Mouse (Mus musculus) T-helper 17 cell (primary cell): ENCODE data around the gene Arhgef3.

Experiments
- in situ Hi-C, 2 experiments: fragments of 300-600 bp; cut with MboI, MseI; formaldehyde crosslinking; loops; 1 replicate in 1 of 2; 2 replicates in 1 of 2; pipeline ENCODE4 v1.15.1; 2025; ENCODE audit warnings: high pct_unique_total_duplicates in 2 of 2

Arhgef3 gene

GRCm38 (mm10) chr14:27226288-27226687 is 111.6 kb downstream of the Arhgef3 start:
- in situ Hi-C loops, result loop anchor here in 1 of 2 experiments (5.0 kb wide), 1 partner anchor 34 kb away; no protein-coding TSS in a partner anchor

- in situ Hi-C loops, result loop anchor here in 1 of 2 experiments (5.0 kb wide), 1 partner anchor 36 kb away; no protein-coding TSS in a partner anchor
Observed at GRCm38 (mm10) chr14:27228288-27228687, 113.6 kb downstream of the Arhgef3 start.

GRCm38 (mm10) chr14:27228941-27229371 is 114.3 kb downstream of the Arhgef3 start:
- in situ Hi-C loops, result loop anchor here in 1 of 2 experiments (5.0 kb wide), 1 partner anchor 37 kb away; no protein-coding TSS in a partner anchor

GRCm38 (mm10) chr14:27229441-27230147 is 114.9 kb downstream of the Arhgef3 start:
- in situ Hi-C loops, result loop anchor here in 1 of 2 experiments (5.0 to 10.0 kb wide), 3 partner anchors 37 to 1745 kb away; partner anchors contain the start of gene Pde12

GRCm38 (mm10) chr14:27230262-27231022 is 115.7 kb downstream of the Arhgef3 start:
- in situ Hi-C loops, result loop anchor here in 1 of 2 experiments (5.0 to 10.0 kb wide), 2 partner anchors 563 to 1746 kb away; partner anchors contain the start of gene Pde12

GRCm38 (mm10) chr14:27231506-27231905 is 116.8 kb downstream of the Arhgef3 start:
- in situ Hi-C loops, result loop anchor here in 1 of 2 experiments (5.0 to 10.0 kb wide), 2 partner anchors 564 to 1747 kb away; partner anchors contain the start of gene Pde12

- in situ Hi-C loops, result loop anchor here in 1 of 2 experiments (5.0 to 10.0 kb wide), 2 partner anchors 565 to 1747 kb away; partner anchors contain the start of gene Pde12
Observed at GRCm38 (mm10) chr14:27231974-27232780, 117.5 kb downstream of the Arhgef3 start.

- in situ Hi-C loops, result loop anchor here in 1 of 2 experiments (5.0 to 10.0 kb wide), 2 partner anchors 566 to 1748 kb away; partner anchors contain the start of gene Pde12
Observed at GRCm38 (mm10) chr14:27233056-27233455, 118.4 kb downstream of the Arhgef3 start.

- in situ Hi-C loops, result loop anchor here in 1 of 2 experiments (5.0 to 10.0 kb wide), 2 partner anchors 566 to 1749 kb away; partner anchors contain the start of gene Pde12
Observed at GRCm38 (mm10) chr14:27233656-27234055, 119.0 kb downstream of the Arhgef3 start.

- in situ Hi-C loops, result loop anchor here in 1 of 2 experiments (5.0 to 10.0 kb wide), 2 partner anchors 567 to 1750 kb away; partner anchors contain the start of gene Pde12
Observed at GRCm38 (mm10) chr14:27234270-27234840, 119.7 kb downstream of the Arhgef3 start.

GRCm38 (mm10) chr14:27235897-27236553 is 121.3 kb downstream of the Arhgef3 start:
- in situ Hi-C loops, result loop anchor here in 1 of 2 experiments (10.0 kb wide), 1 partner anchor 1751 kb away; no protein-coding TSS in a partner anchor

- in situ Hi-C loops, result loop anchor here in 1 of 2 experiments (10.0 kb wide), 1 partner anchor 1753 kb away; no protein-coding TSS in a partner anchor
Observed at GRCm38 (mm10) chr14:27237522-27238187, 123.0 kb downstream of the Arhgef3 start.

GRCm38 (mm10) chr14:27238600-27239118 is 124.0 kb downstream of the Arhgef3 start:
- in situ Hi-C loops, result loop anchor here in 1 of 2 experiments (10.0 kb wide), 1 partner anchor 1754 kb away; no protein-coding TSS in a partner anchor

- in situ Hi-C loops, result loop anchor here in 1 of 2 experiments (10.0 kb wide), 1 partner anchor 1755 kb away; no protein-coding TSS in a partner anchor
Observed at GRCm38 (mm10) chr14:27239551-27240091, 124.9 kb downstream of the Arhgef3 start.

- in situ Hi-C loops, result no loop called here
Observed at GRCm38 (mm10) chr14:27242253-27242652, 127.6 kb downstream of the Arhgef3 start.

- in situ Hi-C loops, result no loop called here
Observed at GRCm38 (mm10) chr14:27242769-27243168, 128.1 kb downstream of the Arhgef3 start.

GRCm38 (mm10) chr14:27243585-27243984 is 128.9 kb downstream of the Arhgef3 start:
- in situ Hi-C loops, result no loop called here

GRCm38 (mm10) chr14:27244898-27245297 is 130.2 kb downstream of the Arhgef3 start:
- in situ Hi-C loops, result loop anchor here in 1 of 2 experiments (5.0 kb wide), 1 partner anchor 152 kb away; no protein-coding TSS in a partner anchor
